Mouse (Mus musculus) neural tube, embryonic 14.5 days (tissue): ENCODE measurements around the gene Olfml2a. TPM values are rescaled to one million over a fixed set of nuclear protein-coding genes. Genes with fewer than 3 reads are reported as not detected.

ENCODE experiments used
- ATAC-seq: fragments of 200-750 bp; cut with Nextera tagmentation; 2 replicates; pipeline ENCODE4 v1.8.0; 2017; ENCODE audit warnings: low read depth, mild to moderate bottlenecking, moderate TSS enrichment, moderate library complexity
- H3K27ac ChIP-seq: fragments of 300-500 bp; sonication (generic); 2 replicates; pipeline ENCODE4 v1.5.1; 2014; ENCODE audit warnings: low read depth, mild to moderate bottlenecking, control low read depth, low read length, moderate library complexity, mixed read lengths
- H3K27me3 ChIP-seq: fragments of 300-500 bp; sonication (generic); 2 replicates; pipeline ENCODE4 v1.6.1; 2014; ENCODE audit warnings: low read length; ENCODE audit not compliant: control insufficient read depth, insufficient read depth
- H3K36me3 ChIP-seq: fragments of 300-500 bp; sonication (generic); 2 replicates; pipeline ENCODE4 v1.6.1; 2014; ENCODE audit warnings: low read length, mixed read lengths; ENCODE audit not compliant: control insufficient read depth, insufficient read depth
- H3K4me1 ChIP-seq: fragments of 300-500 bp; sonication (generic); 2 replicates; pipeline ENCODE4 v1.6.1; 2014; ENCODE audit warnings: low read length; ENCODE audit not compliant: control insufficient read depth, insufficient read depth
- H3K4me2 ChIP-seq: fragments of 300-500 bp; sonication (generic); 2 replicates; pipeline ENCODE4 v1.6.1; 2014; ENCODE audit warnings: mild to moderate bottlenecking, low read depth, low read length, control low read depth
- H3K4me3 ChIP-seq: fragments of 300-500 bp; sonication (generic); 2 replicates; pipeline ENCODE4 v1.5.1; 2014; ENCODE audit warnings: low read depth, low read length, control low read depth, mixed read lengths
- H3K9ac ChIP-seq: fragments of 300-500 bp; sonication (generic); replicated peaks from 2 replicates; pipeline ENCODE4 v1.6.1; 2014; ENCODE audit warnings: low read depth, mild to moderate bottlenecking, control low read depth, low read length, mixed read lengths
- H3K9me3 ChIP-seq: fragments of 300-500 bp; sonication (generic); 2 replicates; pipeline ENCODE4 v1.6.1; 2016; ENCODE audit warnings: low read length; ENCODE audit not compliant: control insufficient read depth
- WGBS: fragments of 180-500 bp; shearing (Covaris S2); extraction: QIAGEN DNeasy Blood & Tissue Kit; methylation state at CpG from one replicate; pipeline ENCODE4 v1.1.7; 2014; 5-methylcytosine and 5-hydroxymethylcytosine counted together
- polyA plus RNA-seq: library from polyadenylated mRNA; unstranded; fragments of >200 nt; fragmentation: Nextera tagmentation; extraction: Ambion mirVana; gene quantifications from 2 replicates; pipeline ENCODE4 v1.2.1, GENCODE M21; 2014

Olfml2a gene
- polyA plus RNA-seq, 1 experiment from 2014 or later = 0.94 TPM

GRCm38 (mm10) chr2:38987803-38988510, 56.2 kb downstream of the Olfml2a start:
- H3K4me2 ChIP-seq = no peak overlapping the region
- H3K9me3 ChIP-seq = no peaks in the 10 kb centered on the region
- no peaks in the 10 kb centered on the region for H3K36me3 ChIP-seq
- H3K4me3 ChIP-seq = no peak overlapping the region
- ATAC-seq = no peak
- no peak overlapping the region for H3K9ac ChIP-seq
- no peak overlapping the region for H3K27ac ChIP-seq
- H3K27me3 ChIP-seq = no peaks in the 10 kb centered on the region
- no peaks in the 10 kb centered on the region for H3K4me1 ChIP-seq
- WGBS = 84% methylated on average over 6 of the region's 6 CpGs

GRCm38 (mm10) chr2:38988929-38989328, 57.2 kb downstream of the Olfml2a start:
- no peak for ATAC-seq
- WGBS = 92% methylated on average over 2 of the region's 2 CpGs
- Histone ChIP-seq H3K9me3 (no peaks in the 10 kb centered on the region), H3K4me2 (no peak overlapping the region), H3K4me1 (no peaks in the 10 kb centered on the region), H3K27me3 (no peaks in the 10 kb centered on the region), H3K36me3 (no peaks in the 10 kb centered on the region), H3K27ac (no peak overlapping the region), H3K4me3 (no peak overlapping the region), H3K9ac (no peak overlapping the region)

- H3K4me1 ChIP-seq = no peaks in the 10 kb centered on the region
- H3K4me2 ChIP-seq = no peak overlapping the region
- H3K36me3 ChIP-seq = no peaks in the 10 kb centered on the region
- no peaks in the 10 kb centered on the region for H3K27me3 ChIP-seq
- H3K9me3 ChIP-seq = no peaks in the 10 kb centered on the region
- no peak overlapping the region for H3K4me3 ChIP-seq
- no peak overlapping the region for H3K27ac ChIP-seq
- ATAC-seq = no peak
- WGBS = 77% methylated on average over 4 of the region's 4 CpGs
- H3K9ac ChIP-seq = no peak overlapping the region
Measured at GRCm38 (mm10) chr2:38992004-38992403, 60.2 kb downstream of the Olfml2a start.

GRCm38 (mm10) chr2:38992452-38992851, 60.7 kb downstream of the Olfml2a start:
- H3K4me3 ChIP-seq = no peak overlapping the region
- no peak overlapping the region for H3K27ac ChIP-seq
- H3K27me3 ChIP-seq = no peaks in the 10 kb centered on the region
- WGBS = 46% methylated on average over 4 of the region's 4 CpGs
- H3K4me1 ChIP-seq = no peaks in the 10 kb centered on the region
- no peaks in the 10 kb centered on the region for H3K9me3 ChIP-seq
- H3K9ac ChIP-seq = no peak overlapping the region
- ATAC-seq = no peak
- no peaks in the 10 kb centered on the region for H3K36me3 ChIP-seq
- H3K4me2 ChIP-seq = no peak overlapping the region

- ATAC-seq = peak; percentile 93
- H3K9me3 ChIP-seq = no peaks in the 10 kb centered on the region
- H3K36me3 ChIP-seq = peaks cover 25% of the 10 kb centered on the region
- no peaks in the 10 kb centered on the region for H3K27me3 ChIP-seq
- H3K4me2 ChIP-seq = peak within 1 kb of the TSS; percentile 43
- H3K4me1 ChIP-seq = no peaks in the 10 kb centered on the region
- H3K27ac ChIP-seq = no peak within 1 kb of the TSS
- H3K9ac ChIP-seq = peak within 1 kb of the TSS; percentile 16; the same call in 1 of the 2 replicates
- peak within 1 kb of the TSS; percentile 29 for H3K4me3 ChIP-seq
- 17% methylated on average over 33 of the region's 33 CpGs for WGBS
Measured at GRCm38 (mm10) chr2:38997386-38998374, 65.9 kb downstream of the Olfml2a start, which contains the start of gene Wdr38. Gene Wdr38, plus strand, starts transcription at chr2:38997476.

GRCm38 (mm10) chr2:38999381-38999780, 67.6 kb downstream of the Olfml2a start:
- ATAC-seq = no peak
- no peaks in the 10 kb centered on the region for H3K27me3 ChIP-seq
- peaks cover 14% of the 10 kb centered on the region for H3K4me1 ChIP-seq
- no peak overlapping the region for H3K4me2 ChIP-seq
- H3K9me3 ChIP-seq = no peaks in the 10 kb centered on the region
- no peak overlapping the region for H3K27ac ChIP-seq
- no peak overlapping the region for H3K9ac ChIP-seq
- H3K4me3 ChIP-seq = no peak overlapping the region
- peaks cover 32% of the 10 kb centered on the region for H3K36me3 ChIP-seq
- WGBS = 67% methylated on average over 4 of the region's 4 CpGs

GRCm38 (mm10) chr2:38999910-39000586, 68.3 kb downstream of the Olfml2a start:
- Histone ChIP-seq H3K4me2 (no peak overlapping the region), H3K27me3 (no peaks in the 10 kb centered on the region), H3K9me3 (no peaks in the 10 kb centered on the region), H3K4me3 (no peak overlapping the region), H3K9ac (no peak overlapping the region), H3K4me1 (peaks cover 14% of the 10 kb centered on the region), H3K36me3 (peaks cover 32% of the 10 kb centered on the region), H3K27ac (no peak overlapping the region)
- no peak for ATAC-seq
- 70% methylated on average over 8 of the region's 8 CpGs for WGBS

GRCm38 (mm10) chr2:39000587-39000919, 68.8 kb downstream of the Olfml2a start:
- no peak overlapping the region for H3K4me2 ChIP-seq
- peaks cover 32% of the 10 kb centered on the region for H3K36me3 ChIP-seq
- peaks cover 14% of the 10 kb centered on the region for H3K4me1 ChIP-seq
- no peaks in the 10 kb centered on the region for H3K9me3 ChIP-seq
- no peak overlapping the region for H3K9ac ChIP-seq
- no peaks in the 10 kb centered on the region for H3K27me3 ChIP-seq
- H3K27ac ChIP-seq = no peak overlapping the region
- no peak for ATAC-seq
- no peak overlapping the region for H3K4me3 ChIP-seq
- 88% methylated on average over 4 of the region's 4 CpGs for WGBS
